Mouse (Mus musculus): Measurements from ENCODE around the gene Gbp5.

Gene Gbp5

DNA sequence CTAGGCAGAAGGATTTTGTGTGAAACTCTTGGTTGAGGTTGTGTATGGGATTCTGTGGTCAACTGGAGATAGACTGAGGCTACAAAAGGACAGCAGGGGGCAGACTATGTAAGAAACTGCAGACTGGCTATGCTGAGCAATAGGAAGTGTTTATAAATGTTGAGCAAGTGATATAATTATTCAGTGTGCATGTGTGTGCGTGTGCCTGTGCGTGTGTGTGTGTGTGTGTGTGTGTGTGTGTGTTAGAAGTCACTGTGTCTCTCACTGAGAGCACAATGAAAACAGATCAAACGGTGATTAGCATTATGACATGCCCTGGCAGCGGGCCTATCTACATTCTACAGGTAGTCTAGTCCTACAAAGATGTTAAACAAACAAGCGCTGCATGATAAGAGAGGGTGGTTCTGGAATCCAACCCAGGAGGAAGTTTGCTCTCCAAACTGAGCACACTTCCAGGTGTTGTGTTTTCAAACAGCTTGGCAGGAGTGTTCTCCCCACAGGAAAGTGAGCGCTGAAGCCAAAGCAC is at the start of gene Gbp5:
Gbp5 (plus strand) TSS at position 443 of the 526 bp plus-strand sequence.
- no peak for DNase-seq (ENCODE audit: low spot score)

DNA sequence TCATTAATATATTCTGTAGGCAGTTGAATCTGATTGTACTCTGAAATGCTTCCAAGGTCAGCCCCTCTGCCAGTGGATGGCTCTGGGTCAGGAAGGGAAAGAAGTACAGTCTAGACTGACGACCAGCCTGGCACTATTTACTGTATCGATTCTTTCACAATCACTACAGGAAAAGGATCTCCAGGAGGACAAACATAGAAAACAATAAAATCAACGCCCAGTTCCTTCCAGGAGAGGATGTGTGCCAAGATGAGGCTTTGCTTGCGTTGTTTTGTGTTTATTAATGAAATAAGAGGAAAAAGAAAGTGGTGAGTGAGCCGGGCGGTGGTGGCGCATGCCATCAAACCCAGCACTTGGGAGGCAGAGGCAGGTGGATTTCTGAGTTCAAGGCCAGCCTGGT is 39.6 kb upstream of the Gbp5 start:
- DNase-seq (ENCODE audit: low spot score) = no peak

DNA sequence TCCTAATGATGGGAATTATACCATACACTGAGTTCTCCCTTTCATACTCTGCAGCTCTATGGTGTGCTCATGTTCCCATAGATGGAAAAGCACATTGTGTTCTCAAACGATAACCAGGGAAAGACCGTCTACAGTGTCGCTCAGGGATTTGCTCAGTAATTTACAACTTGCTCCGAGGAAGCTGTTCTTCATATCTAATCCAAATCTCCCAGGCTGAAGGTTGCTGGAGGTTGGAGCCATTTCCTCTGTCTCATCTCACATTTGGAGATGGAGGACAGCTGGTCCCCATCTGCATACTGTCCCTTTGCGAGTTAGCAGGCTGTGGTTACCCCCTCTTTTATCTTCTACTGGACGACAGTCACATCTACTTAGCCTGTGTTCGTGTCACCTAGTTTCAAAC is 34.5 kb upstream of the Gbp5 start:
- DNase-seq (ENCODE audit: low spot score) = no peak

DNA sequence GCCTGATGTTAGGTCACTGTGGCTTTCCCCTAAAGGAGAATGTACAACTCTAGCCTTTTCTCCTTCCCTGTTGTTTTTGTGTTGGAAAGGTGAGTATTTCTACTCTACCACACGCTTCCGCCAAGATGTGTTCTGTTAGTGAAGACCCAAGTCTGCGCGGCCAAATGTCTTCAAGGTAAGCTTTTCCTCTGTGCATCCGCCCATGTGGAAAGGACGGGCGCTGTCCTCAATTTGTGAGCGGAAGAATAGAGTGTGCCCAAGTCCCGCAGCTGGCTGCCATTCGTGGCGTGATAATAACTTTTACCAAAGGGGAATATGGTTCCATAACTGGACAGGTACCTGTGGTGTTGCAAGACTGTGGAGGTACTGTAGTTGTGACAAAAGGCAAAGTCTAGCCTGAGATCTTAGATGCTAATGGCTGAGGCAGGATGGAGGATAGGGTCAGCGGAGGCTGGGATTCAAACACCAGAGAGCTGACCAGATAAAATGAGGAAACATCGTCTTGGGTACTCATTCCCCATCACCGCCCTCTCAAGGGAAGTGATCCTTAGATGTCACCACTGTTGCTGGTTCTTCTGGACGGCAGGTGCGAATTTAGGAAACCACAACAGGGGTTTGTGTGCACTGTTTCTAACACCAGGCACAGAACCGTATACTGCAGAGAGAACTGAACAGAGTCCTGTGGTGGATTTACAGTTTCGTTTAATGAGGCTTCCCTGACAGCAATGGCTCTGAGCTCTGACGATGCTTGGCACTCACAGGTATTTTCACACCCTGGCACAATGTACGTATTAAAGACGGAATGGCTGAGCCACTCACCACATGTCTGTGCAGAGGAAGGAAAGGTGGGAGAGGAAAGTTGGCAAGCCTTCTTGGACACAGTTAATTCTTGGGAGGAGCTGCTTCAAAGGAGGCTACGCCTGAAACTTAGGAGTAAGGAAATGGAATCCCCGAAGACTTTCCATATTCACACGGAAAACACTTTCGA is 30.7 kb upstream of the Gbp5 start:
- no peak for DNase-seq (ENCODE audit: low spot score)

DNA sequence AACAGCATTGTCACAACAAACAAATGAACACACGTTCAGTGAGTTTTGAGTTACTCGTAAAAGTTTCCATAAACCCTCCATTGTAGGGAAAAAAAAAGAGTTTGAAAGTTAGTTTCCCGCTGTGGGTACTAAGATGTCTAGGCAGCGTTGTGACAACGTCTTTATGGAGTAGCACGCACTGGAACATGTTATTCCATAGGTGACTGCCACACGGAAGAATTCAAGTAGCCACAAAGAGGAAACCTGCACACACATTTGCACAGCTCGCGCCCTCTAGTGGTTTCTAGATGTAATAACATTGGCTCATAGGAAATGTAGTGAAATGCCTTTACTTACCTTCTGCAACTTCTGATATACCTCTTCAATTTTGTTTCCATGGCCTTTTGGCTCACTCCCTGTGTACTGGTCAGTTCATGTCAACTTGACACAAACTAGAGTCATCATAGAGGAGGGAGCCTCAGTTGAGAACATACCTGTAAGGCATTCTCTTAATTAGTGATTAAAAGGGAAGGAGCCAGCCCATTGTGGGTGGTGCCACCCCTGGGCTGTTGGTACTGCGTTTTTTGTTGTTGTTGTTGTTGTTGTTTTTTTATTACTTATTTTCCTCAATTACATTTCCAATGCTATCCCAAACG is 19.3 kb upstream of the Gbp5 start:
- DNase-seq (ENCODE audit: low spot score) = no peak

DNA sequence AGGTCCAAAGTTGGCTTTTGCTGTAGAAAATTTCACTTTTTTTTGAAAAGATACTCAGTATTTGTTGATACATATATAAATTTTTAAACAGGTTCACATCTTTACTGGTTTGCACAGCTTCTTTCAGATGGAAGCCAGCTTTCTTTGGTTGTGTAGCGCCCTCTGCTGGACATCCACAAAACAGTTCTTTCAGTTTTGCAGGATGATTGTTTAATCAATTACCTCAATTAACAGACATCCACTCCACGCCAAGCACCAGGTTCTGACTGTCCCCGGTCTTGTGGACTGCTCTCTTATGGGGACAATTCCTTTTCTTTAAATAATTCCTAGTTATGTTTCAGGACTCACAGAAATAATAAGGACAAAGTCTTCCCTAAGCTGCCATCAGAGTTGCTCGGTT is 17.9 kb upstream of the Gbp5 start:
- no peak for DNase-seq (ENCODE audit: low spot score)

DNA sequence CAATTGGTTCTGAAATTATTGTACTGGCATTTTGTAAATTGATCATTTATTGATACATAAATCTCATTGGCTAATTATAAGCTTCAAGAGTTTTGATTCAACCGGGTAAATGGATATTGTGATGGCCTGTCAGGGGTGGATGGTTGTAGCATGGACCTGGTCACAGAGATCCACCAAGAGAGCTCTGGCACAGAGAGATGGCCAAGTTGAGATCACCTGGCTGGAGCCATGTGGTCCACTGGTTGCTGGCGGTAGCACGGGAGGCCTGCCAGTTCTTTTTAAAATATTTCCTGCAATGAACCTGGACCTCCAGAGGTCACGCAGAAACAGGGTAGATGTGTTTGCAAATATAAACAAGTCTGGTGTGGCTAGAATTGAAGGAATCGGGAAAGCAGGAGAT is 15.9 kb upstream of the Gbp5 start:
- no peak for DNase-seq (ENCODE audit: low spot score)

DNA sequence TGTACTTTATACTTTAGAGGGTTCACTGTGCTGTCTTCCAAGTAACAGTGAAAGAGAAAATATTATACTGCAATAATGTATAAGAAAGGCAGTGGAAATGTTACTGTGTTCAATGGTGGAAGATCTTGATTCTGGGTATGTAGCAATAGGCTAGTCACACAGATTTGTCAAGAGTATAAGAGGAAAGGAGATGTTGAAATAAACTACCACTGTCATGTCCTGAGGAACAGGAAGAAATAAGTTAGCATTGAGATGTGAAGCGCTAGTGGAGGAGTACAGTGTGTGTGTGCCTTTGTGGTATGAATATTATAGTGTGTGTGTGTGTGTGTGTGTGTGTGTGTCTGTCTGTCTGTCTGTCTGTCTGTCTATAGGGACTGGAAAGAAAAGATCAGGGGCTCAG is 15.4 kb upstream of the Gbp5 start:
- DNase-seq (ENCODE audit: low spot score) = no peak

DNA sequence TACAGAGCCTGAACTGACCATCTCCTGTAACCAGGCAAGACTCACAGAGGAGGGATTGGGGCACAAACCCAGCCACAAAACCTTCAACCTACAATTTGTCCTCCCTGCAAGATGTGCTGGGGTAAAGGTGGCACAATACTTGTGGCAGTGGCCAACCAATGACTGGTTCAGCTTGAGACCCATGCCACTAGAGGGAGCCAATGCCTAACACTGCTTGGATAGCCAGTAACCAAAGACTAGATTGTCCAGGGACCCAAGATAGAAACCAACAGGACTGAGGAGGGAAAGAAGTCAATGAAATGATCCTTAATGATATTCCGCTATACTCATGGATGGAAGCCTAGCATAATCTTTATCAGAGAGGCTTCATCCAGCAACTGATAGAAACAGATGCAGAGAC is 3.3 kb upstream of the Gbp5 start:
- DNase-seq (ENCODE audit: low spot score) = peak; percentile 34

DNA sequence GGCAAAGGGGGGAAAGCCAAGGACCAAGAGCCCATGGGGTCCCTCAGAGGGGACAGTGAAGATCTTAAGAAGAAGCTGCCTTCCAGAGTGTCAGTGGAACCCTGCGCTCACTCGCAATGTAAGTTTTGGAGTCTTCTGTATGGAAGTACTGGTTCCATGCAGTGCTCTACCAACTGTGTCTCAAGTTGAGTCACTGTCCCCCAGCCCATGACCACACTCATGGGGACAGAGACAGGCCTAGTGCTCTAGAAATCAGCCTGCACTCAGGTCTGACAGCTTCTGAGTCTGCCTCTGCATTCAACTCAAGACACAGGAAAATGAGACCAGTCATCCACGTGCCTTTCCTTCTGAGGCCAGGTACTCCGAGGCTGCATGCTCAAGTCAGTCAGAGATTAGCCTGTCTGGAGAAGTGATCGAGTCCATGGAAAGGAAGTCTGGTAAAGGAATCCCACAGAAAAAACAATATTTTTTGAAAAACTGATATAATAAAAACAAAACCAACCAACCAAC is 1.4 kb downstream of the Gbp5 start:
- DNase-seq (ENCODE audit: low spot score) = no peak

DNA sequence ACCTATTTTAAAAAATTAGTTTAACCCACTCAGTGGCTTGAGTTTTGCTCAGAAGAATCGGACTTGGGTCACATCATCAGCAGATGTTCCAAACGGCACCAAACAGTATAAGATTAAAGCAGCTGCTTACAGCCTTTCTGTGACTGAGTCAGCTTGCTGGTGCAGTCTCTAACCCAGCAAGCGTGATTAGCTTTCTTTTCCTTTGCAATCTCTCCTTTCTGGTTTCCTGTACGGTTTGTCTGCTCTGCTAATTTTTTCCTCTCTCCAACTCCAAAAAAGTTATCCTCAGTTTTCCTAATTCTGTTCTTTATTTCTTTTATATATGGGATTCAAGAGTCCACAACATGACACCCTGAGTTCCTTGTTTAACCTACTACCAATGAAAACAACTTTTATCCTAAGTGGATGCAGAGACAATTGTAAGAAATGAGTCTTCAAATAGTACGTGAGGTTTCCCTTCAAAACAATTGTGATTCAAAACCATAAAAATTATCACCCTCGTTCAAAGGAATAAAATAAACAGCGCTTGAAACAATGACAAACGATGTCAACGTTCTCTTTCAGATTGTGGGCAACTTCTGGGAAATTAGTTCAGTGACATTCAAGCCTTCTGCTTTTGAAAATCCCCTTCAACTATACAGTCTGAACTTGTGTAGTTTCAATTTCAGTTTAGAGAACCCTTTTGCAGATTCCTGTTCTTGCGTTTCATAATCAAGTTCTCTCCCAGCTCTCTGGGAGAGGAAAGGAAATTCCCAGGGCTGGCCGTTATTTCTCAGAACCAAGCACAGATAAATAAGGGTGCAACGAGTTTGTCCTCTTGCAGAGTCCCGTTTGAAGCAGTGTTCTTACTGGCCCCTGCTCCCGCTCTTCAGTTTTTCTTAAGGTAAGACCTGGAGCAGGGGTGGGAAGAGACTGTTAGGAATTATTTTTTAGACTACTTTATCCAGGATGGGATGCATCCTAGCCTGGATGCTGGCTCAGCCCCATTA is 2.6 kb downstream of the Gbp5 start:
- DNase-seq (ENCODE audit: low spot score) = no peak

DNA sequence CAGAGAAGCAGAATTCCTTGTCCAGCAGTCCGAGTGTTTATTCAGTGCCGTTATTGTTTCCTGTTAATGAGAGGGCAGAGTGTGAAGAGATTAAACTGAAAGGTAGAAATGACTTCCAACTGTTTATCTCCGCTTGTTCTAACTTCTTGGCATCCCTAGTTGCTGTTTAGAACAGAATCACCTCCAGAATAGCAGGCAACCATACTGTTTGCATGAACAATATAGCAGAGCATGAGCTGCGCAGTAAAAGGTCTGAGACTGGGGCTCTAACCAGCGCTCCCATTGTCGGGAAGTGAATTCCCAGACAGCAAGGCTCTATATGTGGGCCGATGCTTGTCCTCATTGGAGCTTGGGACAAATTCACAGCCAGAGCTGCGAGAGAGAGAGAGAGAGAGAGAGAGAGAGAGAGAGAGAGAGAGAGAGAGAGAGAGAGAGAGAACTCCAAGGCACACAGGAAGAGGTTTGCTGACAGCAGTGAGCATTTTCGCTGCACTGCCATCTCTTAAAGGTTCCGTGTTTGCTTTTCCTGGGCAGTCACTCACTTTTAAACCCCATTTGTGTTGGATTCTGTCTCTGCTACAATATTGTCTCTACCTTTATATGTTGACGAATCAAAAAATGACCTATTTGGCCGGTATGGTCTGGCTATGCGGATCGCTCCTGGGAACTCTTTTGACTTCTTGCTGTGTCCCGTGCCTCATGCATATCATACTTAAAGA is 3.5 kb downstream of the Gbp5 start:
- DNase-seq (ENCODE audit: low spot score) = no peak

DNA sequence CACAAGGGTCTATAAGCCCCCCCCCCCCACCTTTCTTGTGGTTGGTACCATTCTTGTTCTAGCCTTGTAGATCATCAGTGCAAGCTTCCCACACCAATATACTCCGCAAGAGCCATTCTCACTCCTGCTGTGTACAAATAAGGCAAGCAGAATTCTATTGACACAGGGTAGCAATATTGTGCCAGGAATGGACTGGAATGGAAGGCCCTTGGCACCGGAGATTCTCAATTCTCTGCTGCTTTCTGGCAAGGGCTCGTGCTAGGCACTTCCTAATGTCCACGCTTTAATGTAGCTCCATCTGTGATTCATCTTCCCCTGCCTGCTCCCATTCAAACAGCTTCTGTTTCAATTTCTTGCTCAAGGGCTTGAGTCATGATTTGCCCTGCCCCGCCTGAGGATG is 5.2 kb downstream of the Gbp5 start:
- no peak for DNase-seq (ENCODE audit: low spot score)

DNA sequence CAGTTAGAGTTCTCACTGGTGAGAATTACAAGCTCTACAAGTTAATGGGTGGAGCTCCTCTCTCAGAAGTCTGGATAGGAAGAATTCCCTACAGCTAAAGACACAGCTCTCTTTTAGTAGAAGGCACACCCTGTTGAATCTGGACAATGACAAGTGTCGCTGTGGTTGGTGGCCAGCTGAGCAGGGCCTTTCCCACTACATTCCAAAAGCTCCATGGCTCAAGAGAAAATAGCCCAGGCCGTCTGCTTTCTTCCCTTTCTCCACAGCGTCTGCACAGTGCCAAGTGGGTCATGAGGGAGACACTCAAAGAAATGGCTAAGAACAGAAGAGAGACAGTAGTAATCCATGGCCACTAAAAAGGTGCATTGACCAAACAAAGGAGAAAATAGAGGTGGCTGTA is 34.3 kb downstream of the Gbp5 start:
- no peak for DNase-seq (ENCODE audit: low spot score)

DNA sequence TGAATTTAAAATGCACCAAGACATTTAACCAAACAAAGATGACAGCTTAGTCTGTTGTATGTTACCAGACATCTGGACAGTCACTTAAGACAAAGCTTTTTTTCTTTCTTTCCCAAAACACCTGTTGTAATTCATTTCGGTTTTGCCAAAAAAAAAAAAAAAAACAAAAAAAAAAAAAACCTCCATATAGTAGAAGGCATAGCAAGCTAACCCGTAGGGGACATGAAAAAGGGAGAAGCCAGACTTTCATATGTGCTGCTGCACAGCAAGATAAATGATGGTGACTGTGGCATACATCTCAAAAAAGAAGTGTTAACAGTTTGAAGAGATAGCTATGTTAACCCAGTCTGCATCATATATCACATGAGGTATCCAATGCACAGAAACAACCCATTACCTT is 35.8 kb downstream of the Gbp5 start:
- DNase-seq (ENCODE audit: low spot score) = no peak

DNA sequence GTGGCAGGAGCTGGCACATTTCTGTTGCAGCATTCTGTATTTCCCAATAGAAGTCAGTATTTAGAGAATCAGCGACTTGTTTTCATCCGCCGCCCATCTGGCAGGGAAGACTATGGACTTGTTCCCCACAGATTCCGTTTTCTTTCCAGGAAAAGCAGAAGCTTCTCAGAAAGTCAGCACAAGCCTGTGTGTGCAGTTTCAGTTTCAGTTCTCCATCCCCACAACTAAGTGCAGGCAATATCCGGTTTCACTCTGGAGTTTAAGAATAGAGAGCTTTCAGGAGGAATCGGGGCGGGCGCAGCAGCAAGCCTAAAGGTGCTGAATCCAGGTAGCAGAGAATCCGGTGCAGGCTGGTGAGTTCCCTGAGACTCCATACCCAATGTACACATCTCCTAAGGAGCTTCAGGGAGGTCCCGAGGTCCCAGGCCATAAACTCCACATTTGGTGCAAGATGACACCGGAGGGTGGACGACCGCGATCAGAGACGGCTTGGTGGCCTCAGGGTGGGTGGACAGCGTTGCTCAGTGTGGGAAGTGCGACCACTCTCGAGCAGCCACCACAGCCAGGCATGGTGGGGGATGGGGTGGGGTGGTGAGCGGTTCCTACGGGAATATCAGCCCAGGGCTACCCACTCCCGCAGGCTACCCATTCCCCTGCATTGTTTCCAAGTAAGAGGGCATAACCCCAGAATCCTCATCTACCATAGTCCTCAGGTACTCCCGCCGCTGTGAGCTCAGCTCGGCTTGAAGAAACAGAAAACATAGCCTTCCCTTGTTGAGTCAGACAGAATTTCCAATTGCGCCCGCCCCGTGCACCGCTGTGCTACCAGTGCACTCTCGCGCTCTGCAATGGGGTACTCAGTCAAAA is 36.5 kb downstream of the Gbp5 start, which contains the start of gene Gbp7:
Gbp7 (plus strand) TSS at position 256 of the 867 bp plus-strand sequence.
- DNase-seq (ENCODE audit: low spot score) = peak; percentile 21

DNA sequence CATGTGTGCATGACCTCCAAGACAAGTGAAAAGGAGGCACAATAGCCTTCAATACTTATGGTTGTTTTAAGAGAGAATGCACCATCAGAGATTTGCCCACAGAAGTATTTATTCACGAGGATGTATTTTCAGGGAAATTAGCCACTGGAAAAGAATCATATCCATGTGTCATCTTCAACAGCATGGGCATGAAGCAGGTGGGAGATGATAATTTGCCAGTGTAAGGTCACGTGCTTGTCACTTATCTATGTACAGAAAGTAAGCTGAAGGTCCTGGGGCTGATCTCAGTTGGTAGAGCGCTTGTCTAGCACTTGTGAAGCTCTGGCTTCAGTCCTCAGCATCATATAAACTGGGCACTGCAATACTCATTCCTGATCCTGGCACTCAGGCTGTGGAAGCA is 37.8 kb downstream of the Gbp5 start:
- no peak for DNase-seq (ENCODE audit: low spot score)

DNA sequence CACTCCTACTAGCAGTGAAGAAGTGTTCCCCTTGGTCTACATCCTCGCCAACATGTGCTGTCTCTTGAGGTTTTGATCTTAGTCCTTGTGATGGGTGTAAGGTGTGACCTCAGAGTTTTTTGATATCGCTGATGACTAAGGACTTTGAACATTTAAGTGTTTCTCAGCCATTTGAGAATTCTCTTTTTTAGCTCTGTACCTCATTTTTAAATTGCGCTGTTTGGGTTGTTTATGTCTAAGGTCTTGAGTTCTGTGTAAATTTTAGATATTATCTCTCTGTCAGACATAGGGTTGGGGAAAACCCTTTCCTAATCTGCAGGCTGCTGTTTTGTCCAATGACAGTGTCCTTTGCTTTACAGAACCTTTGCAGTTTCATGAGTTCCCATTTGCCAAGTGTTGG is 39.4 kb downstream of the Gbp5 start:
- DNase-seq (ENCODE audit: low spot score) = no peak

DNA sequence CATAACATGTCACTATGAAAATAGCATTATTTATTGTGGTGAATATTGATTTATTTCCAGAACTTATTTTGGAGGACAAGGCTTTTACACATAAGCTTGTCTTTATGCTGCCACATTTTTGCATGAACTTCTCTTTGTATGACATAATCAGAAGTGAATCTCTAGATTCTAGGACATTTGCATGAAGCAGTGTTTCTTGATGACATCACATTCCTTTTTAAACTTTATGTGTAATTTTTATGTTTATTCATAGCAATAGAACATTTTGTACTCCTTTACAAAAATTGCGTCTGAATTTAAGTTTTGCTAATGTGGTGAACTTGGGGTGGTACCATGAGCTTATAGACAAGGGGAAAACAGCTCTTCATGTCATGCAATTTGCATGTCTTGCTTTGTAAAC is 41.9 kb downstream of the Gbp5 start:
- no peak for DNase-seq (ENCODE audit: low spot score)

DNA sequence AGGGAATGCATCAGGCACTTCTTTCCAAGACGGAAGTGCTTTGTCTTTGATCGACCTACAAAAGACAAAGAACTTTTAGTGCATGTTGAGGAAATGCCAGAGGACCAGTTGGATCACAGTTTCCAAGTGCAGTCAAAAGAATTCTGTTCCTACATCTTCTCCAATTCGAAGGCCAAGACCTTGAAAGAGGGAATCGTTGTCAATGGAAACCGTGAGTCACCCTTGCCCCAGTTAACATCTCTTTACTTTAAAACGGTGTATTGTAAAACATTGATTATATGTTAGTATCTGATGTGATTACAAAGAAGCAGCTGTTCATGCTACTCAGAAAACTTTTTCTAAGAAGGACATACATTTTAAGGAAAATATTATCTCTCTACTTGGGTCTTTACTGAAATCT is 47.6 kb downstream of the Gbp5 start:
- DNase-seq (ENCODE audit: low spot score) = no peak

All from yolk sac, embryonic 10.5 days (tissue).